Mouse (Mus musculus) heart, postnatal 10 days (tissue): ENCODE results near the gene Sepsecs. TPM values are rescaled to one million over a fixed set of nuclear protein-coding genes. Genes with fewer than 3 reads are reported as not detected.

Source experiments
- DNase-seq, 2 experiments: peaks; one replicate each; pipeline ENCODE4 v3.0.0; 2021
- intact Hi-C: fragments of 180-260 bp; cut with DNase I; formaldehyde crosslinking; loops from one replicate; pipeline ENCODE4 v1.15.1; 2025
- total RNA-seq, 2 experiments: library from RNA; stranded (reverse); gene quantifications; 2 replicates each; pipeline ENCODE4 v1.2.3; 2021

Sepsecs gene
- total RNA-seq, 2 experiments from 2014 or later, result 9.5 to 10.2 TPM

DNA sequence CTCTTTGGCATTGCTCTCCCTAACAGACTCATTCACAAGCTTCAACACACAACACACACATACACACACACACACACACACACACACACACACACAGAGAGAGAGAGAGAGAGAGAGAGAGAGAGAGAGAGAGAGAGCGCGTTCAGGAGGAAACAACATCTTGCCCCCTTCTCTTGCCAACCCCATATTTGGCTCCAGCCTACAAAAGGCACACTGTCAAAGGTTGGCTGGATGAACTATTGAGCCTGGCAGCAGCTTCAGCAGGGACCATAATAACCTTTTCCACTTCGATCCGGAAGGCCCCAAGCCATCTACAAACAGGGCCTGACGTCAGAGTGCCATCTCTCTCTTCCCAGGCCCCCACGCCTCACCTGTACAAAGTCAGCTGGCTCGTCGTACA, 56.7 kb downstream of the Sepsecs start:
- DNase-seq, result no peak
- intact Hi-C loops, result no loop called here

DNA sequence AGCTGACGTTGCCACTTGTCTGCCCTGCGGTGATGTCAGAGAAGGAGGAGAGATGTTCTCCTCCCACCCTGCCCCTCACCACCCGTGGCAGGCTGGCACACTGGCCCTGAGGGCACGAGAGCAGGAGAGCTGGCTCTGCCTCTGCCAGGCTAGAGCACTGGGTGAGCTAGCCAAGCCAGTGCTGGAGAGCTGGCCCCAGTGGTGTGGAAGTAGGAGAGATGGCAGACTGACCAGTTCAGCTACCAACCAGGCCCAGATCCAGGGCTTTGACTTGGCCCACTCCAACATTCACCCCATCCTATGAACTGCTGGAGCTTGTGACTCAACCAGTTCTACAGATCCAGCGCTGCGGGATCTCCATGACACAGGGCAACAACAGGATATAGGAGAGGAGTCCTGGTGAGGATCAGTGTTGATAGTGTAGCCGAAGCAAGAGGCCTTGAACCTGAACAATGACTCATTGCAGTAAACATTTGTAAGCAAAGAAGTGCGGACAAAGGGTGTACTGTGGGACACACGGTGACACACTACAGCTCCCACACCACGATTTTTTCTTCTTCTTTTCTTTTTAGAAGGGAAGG, 58.1 kb downstream of the Sepsecs start:
- DNase-seq, result no peak
- intact Hi-C loops, result no loop called here

DNA sequence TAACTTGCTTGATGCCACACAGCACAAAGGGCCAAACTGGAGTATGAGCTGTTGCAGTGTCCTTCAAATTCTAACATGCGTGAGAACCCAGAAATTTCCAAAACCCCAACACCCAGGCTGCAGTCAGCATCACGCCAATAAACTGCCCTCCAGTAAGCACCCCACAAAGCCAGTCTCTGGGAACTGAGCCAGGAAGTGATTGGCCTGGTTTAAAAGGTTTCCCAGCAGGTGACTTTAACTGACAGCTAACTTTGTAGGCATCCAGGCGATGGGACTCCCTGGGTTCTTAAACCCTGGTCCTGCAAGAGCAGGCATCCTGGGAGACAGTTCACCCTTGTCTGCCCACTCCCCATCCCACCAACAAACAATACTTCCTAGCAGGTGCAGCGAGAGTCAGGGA, 59.2 kb downstream of the Sepsecs start:
- intact Hi-C loops, result no loop called here
- no peak for DNase-seq

DNA sequence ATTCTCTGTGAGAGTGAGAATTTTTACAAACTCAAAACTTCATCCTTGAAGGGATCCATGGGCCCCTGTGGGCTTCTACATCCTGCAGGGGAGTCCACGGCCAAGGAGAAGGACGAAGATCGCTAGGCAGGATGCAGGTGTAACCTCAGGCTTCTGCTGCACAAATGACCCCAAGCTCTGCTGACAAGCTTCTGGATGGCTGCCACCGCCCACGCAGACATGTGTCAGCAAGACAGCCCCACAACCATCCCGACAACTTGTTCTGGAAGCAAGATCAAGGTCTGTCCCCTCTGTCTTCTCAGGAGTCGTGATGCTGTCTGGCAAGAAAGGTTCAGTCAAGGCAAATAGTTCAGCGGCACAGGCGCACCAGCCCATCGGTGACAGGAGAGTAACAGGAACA, 59.8 kb downstream of the Sepsecs start:
- DNase-seq, result no peak
- intact Hi-C loops, result no loop called here

DNA sequence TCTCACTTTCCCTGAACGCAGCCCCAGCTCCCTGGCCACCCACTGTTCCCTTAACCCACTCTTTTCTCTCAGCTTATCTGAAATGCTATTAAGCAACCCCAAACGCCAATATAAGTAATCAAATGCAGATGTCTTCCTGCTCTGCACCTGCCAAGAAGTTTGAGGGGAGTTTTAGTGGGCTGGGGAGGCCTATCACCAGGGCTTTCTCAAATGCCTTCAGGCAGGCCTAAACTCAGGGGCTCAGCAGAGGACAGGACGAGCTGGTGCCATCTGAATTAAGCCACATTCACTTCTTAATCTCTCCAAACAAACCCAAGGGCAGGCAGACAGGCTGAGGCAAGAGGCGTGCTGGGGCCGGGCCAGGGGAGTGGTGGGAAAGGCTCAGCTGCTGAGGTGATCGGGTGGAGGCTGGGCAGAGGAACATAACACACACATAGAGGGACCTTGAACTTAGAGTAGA, 64.9 kb downstream of the Sepsecs start:
- intact Hi-C loops, result no loop called here
- DNase-seq, result no peak

DNA sequence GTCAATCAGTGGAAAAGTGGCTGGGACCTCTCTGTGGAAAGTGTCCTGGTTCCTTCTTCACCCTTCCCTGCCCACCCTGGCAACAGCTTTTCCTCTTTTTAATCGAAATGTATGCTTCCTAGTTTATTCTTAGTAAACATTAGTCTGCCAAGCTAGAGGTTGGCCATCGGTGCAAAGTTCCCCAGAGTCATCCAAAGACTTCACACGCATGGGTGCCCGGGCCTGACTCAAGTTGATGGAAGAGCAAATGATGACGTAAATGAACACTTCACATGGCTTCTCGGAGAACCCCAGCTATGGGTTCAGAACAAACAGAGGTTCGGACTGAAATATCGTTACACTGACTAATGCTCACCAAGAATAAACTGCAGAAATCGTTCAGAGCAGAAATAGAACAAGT, 78.9 kb downstream of the Sepsecs start:
- no peak for DNase-seq

More for the DNA sequence above, 78.9 kb downstream of the Sepsecs start:
- intact Hi-C loops, result no loop called here

Other genes starting within 250 kb of the Sepsecs start
- gene Ccdc149, start 198.2 kb downstream of the Sepsecs start, total RNA-seq, result 1 to 10 TPM; 6.1 to 7.3 TPM
- gene Lgi2, start 103.2 kb downstream of the Sepsecs start, total RNA-seq, result 1 to 10 TPM; 1.3 to 1.4 TPM
- gene Pi4k2b, start 71.9 kb upstream of the Sepsecs start, total RNA-seq, result 1 to 10 TPM; 4.4 to 4.8 TPM
- 1 to 10 TPM; 6.3 to 7.8 TPM for gene Zcchc4, start 105.7 kb upstream of the Sepsecs start, total RNA-seq
- gene Anapc4, start 164.3 kb upstream of the Sepsecs start, total RNA-seq, result 10 to 100 TPM; 48.4 to 48.6 TPM